Mouse (Mus musculus) natural killer cell, adult 2 months (primary cell): ENCODE measurements at regions not wholly inside any gene's neighbourhood (a gene's known extent, or its start where the extent isn't known, plus 50 kb on each side); places are given as distances from the start of the nearest gene placed in this dataset.

Source experiments
- DNase-seq, 2 experiments: peaks; one replicate each; pipeline ENCODE4 v3.0.0; 2022; ENCODE audit warnings: low spot score in 2 of 2

- DNase-seq: no peak
Observed at GRCm38 (mm10) chr15:24972020-24972419, 441.5 kb downstream of the Basp1 start.

- DNase-seq: no peak
Observed at GRCm38 (mm10) chr15:24969391-24969812, 444.2 kb downstream of the Basp1 start.

GRCm38 (mm10) chr15:24968636-24969317, 444.8 kb downstream of the Basp1 start:
- no peak for DNase-seq

DNA sequence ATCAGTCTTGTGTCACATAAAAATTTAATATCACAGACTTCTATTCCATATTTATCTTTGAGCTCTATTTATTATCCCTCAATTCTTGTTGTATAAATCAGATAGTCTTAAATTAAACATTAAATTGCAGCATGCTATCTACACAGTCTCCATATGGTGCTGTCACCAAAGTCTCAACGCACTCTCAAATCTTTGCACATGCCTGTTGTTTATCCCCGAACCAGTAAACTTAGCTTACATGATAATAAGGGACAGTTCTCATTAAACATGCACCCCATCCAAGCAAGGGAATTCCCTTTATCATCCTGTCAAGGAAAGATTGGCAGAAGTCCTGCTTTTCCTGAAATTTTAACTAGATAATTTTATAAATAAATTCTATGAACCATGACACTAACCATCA, 483.8 kb downstream of the Basp1 start:
- DNase-seq: no peak

- DNase-seq: no peak
Observed at GRCm38 (mm10) chr15:24911866-24912265, 501.7 kb downstream of the Basp1 start.

DNA sequence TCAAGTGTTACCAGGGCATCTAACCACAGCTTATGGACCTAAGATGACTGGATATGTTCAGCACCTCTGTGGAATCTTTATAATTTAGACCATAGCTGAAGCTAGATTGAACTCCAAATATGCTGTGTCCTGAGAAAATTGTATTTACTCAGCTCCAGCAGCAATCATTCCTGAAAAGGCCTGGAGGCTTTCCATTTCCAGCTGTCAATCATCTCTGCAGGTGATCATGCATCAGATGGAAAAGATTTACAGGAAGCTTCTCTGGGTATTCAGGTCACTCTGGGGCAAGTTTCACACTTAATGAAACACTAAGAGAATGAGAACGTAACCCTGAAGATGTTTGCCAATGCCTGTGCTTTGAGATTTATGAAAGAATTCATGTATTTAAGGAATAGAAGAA, 502.1 kb downstream of the Basp1 start:
- no peak for DNase-seq

- no peak for DNase-seq
Observed at GRCm38 (mm10) chr15:24906957-24907356, 506.6 kb downstream of the Basp1 start.

- no peak for DNase-seq
Observed at GRCm38 (mm10) chr15:24878846-24879245, 534.7 kb downstream of the Basp1 start.

DNA sequence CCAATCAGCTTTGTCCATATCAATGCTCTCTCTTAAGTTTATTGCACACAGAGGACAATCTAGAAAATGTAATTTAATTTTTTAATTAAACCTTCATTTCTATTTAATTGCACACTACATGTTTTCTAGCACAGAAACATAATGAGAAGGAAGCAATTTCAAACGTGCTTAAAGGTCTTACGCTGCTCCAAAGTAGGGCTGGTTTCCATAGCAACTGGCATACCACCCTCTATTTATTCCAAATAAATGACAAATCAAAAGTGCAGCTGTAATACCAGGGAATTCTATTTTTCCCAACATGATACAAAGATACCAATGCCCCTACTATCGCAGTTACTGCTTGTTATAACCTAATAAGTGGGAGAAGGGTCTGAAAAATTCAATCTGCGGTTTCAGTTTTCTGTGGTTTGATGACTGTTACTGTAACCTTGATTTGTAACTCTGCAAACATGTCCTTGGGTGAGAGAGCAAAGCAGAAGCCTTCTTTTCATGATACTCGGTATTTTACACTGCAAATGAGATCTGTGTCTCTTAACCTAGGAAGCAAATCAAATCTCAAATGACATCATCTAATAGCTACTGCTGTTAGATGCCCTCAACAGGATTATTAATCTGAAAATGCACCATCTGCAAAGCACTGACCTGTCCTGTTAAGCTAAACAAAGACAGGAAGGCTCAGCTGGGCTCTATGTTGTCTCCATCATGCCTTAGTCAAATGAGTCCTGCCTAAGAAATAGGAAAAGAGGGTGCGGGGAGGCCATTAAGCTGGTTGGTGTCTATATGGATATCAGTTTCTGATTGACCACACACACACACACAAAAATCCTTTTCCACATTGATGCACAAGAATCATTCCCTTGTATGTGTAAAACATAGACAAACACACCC, 535.6 kb downstream of the Basp1 start:
- DNase-seq: no peak

DNA sequence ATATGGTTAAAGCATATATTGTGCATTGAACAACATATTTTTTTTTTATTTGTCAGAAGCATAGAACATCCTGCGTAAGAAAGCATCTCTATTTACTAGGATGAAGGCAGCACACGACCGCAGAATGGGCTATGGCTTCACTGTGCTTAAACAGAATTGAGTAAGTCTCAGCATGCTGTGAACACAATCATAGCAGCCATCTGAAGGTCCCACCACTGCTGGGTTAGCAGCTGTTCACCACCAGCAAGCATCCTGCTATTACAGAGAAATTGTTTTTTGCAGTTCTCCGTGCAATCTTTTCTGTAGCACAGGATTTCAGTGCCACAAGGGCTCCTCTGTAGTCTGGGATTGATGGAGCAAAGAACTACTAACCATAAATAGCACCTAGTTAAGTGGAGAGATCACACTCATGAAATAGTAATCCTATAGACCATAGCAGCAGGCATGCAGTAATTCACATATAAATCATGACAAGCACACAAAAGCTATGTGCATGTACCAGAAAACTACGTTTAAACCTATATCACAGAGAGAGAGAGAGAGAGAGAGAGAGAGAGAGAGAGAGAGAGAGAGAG, 537.3 kb downstream of the Basp1 start:
- DNase-seq: no peak

GRCm38 (mm10) chr15:24840271-24840670, 573.3 kb downstream of the Basp1 start:
- no peak for DNase-seq

DNA sequence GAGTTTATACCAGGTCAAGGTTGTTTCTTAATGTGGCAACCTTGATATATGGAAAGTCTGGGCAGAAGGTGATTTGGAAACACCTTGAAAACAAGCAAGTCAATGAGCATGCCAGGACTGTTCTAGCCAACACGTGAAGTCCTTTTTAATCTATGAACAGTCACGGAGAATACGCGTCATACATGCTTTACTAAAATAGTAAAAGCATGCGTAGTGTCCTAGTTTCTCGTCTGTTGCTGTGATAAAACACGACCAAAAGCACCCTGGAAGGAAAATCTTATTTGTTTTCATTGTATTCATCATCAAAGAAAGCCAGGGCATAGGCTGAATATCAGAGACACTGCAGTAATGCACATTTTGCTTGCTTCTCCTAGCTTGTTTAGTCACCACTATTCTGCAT, 575.2 kb downstream of the Basp1 start:
- DNase-seq: no peak

DNA sequence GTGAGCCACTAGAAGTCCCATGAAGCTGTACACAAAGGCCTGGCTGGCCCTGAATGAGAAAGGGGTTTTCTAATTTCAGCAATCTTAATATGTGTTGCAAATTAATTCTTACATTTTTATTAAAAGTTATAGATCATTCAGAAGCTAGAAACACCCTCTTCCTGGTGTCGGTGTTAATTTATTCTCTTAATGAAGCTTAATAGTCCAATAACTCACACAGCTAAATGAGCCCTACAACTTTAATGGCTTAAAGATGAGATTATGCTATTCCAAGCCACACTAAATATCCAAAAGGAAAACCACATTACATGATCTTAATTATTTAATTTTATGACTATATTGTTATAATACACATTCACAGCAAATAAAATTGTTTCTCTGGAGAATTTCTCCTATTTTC, 585.7 kb downstream of the Basp1 start:
- no peak for DNase-seq

- no peak for DNase-seq
Observed at GRCm38 (mm10) chr15:24827259-24827658, 586.3 kb downstream of the Basp1 start.

- DNase-seq: no peak
Observed at GRCm38 (mm10) chr15:24796836-24797235, 616.7 kb downstream of the Basp1 start.

DNA sequence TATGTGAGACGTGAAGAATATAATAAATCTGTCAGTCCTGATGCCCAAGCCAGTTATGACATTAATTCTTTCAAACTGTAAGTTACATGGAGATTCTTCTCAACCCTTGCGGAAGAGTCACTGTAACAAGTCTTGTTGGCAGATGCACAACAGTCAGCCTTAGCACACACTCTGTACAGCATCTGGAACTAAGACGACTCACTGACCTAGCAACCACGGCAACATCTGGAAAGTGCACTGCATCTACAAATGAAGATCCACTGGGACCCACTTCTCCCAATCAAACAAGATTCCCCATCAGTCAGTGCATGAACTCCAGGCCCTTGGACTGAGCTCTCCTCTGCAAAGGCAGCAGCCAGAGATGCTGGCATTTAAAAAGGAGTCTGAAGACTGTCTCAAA, 620.2 kb downstream of the Basp1 start:
- DNase-seq: no peak

- DNase-seq: no peak
Observed at GRCm38 (mm10) chr15:24786336-24786735, 627.2 kb downstream of the Basp1 start.

GRCm38 (mm10) chr15:24778234-24778633, 635.3 kb downstream of the Basp1 start:
- no peak for DNase-seq

GRCm38 (mm10) chr15:24751480-24752157, 661.9 kb downstream of the Basp1 start:
- DNase-seq: no peak

- no peak for DNase-seq
Observed at GRCm38 (mm10) chr15:24743240-24743639, 670.3 kb downstream of the Basp1 start.

DNA sequence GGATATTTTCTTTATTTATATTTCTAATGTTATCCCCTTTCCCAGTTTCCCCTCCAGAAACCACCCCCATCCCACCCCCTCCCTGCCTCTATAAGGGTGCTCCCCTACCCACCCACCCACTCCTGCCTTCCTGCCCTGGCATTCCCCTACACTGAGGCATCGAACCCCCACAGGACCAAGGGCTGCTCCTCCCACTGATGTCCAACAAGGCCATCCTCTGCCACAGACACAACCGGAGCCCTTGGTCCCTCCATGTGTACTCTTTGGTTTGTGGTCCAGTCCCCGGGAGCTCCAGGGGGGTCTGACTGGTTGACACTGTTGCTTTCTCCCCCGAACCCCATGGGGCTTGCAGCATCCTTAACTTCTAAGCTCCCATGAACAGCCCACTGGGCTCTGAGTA, 688.4 kb downstream of the Basp1 start:
- no peak for DNase-seq

DNA sequence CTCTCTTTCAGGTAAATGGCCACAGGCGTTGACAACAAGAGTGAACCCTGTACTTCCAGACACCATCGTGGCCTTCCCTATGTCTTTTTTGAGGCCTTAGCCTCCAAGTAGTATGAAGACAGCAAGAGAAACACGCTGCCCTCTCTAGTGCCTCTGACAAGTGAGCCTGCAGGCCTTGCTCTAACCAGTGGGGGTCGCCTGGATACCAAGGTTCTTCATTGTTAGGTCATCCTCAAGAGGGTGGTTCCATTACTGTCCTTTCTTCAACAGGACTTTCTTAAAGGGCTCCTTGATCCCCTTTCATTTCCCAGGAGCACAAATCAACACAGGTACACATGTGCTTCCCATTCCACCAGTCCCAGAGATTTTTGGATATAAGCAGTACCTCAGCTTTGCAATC, 688.9 kb downstream of the Basp1 start:
- no peak for DNase-seq
